Mouse (Mus musculus) hindbrain, embryonic 13.5 days (tissue): ENCODE measurements around the gene Nup133. TPM values are rescaled to one million over a fixed set of nuclear protein-coding genes. Genes with fewer than 3 reads are reported as not detected.

Experiments
- ATAC-seq: fragments of 200-750 bp; cut with Nextera tagmentation; 2 replicates; pipeline ENCODE4 v1.8.0; 2017; ENCODE audit warnings: moderate TSS enrichment; ENCODE audit not compliant: low FRiP score
- H3K27ac ChIP-seq: fragments of 300-500 bp; sonication (generic); 2 replicates; pipeline ENCODE4 v1.5.1; 2015; ENCODE audit warnings: inconsistent platforms, mild to moderate bottlenecking, moderate library complexity
- H3K27me3 ChIP-seq: fragments of 300-500 bp; sonication (generic); 2 replicates; pipeline ENCODE4 v1.6.1; 2015; ENCODE audit warnings: mild to moderate bottlenecking, inconsistent platforms
- H3K36me3 ChIP-seq: fragments of 300-500 bp; sonication (generic); 2 replicates; pipeline ENCODE4 v1.6.1; 2015; ENCODE audit warnings: mild to moderate bottlenecking, inconsistent platforms
- H3K4me1 ChIP-seq: fragments of 300-500 bp; sonication (generic); replicated peaks from 2 replicates; pipeline ENCODE4 v1.6.1; 2015; ENCODE audit warnings: inconsistent platforms
- H3K4me2 ChIP-seq: fragments of 300-500 bp; sonication (generic); 2 replicates; pipeline ENCODE4 v1.6.1; 2015; ENCODE audit warnings: inconsistent platforms, mild to moderate bottlenecking, moderate library complexity
- H3K4me3 ChIP-seq: fragments of 300-500 bp; sonication (generic); 2 replicates; pipeline ENCODE4 v1.5.1; 2015; ENCODE audit warnings: mild to moderate bottlenecking, inconsistent platforms
- H3K9ac ChIP-seq: fragments of 300-500 bp; sonication (generic); 2 replicates; pipeline ENCODE4 v1.6.1; 2015; ENCODE audit warnings: mild to moderate bottlenecking, inconsistent platforms
- H3K9me3 ChIP-seq: fragments of 300-500 bp; sonication (generic); 2 replicates; pipeline ENCODE4 v1.6.1; 2016; ENCODE audit warnings: inconsistent platforms
- WGBS: fragments of 180-500 bp; shearing (Covaris S2); methylation state at CpG from one replicate; pipeline ENCODE4 v1.1.7; 2015; 5-methylcytosine and 5-hydroxymethylcytosine counted together
- polyA plus RNA-seq: library from polyadenylated mRNA; unstranded; fragments of >200 nt; fragmentation: Nextera tagmentation; extraction: Ambion mirVana; gene quantifications from 2 replicates; pipeline ENCODE4 v1.2.1, GENCODE M21; 2015

Gene Nup133
- polyA plus RNA-seq, 1 experiment from 2014 or later = 25.3 TPM

DNA sequence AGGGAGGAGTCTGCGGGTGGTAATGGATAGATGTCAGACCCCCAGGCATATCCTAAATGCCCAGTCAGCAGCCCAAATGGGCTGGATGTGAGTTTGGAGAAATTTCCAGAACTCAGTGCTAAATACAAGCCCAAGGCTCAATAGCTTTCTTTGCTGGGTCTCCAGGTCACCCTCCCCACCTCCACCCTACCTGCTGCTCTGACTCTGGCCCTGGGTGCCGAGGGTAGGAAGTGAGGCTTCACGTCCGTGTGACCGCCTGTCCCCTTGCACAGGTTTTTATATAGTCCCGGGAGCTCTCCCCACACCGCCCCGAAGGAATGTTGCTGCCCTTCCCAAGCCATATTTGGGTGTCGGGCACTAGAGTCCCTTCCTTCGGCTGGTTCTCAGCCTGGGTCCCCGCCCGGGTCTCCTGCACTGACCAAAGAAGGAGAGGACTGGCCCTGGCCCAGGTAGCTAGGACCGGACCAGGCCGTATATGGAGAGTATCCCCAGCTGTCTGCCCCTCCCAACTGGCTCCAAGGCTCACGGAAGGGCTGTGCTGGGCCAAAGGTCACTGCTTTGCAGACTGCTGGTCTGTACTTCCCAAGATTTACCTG lies 54.5 kb downstream of the Nup133 start, which contains the start of gene Acta1:
TSS of gene Acta1 (minus strand) at position 250 of the 596 bp plus-strand sequence.
- Histone ChIP-seq H3K9ac (no peak within 1 kb of the TSS), H3K27me3 (peaks cover 72% of the 10 kb centered on the region), H3K9me3 (no peaks in the 10 kb centered on the region), H3K4me3 (no peak within 1 kb of the TSS), H3K4me2 (no peak within 1 kb of the TSS), H3K36me3 (no peaks in the 10 kb centered on the region), H3K4me1 (peaks cover 23% of the 10 kb centered on the region), H3K27ac (no peak within 1 kb of the TSS)
- no peak for ATAC-seq
- 28% methylated on average over 15 of the region's 15 CpGs for WGBS

DNA sequence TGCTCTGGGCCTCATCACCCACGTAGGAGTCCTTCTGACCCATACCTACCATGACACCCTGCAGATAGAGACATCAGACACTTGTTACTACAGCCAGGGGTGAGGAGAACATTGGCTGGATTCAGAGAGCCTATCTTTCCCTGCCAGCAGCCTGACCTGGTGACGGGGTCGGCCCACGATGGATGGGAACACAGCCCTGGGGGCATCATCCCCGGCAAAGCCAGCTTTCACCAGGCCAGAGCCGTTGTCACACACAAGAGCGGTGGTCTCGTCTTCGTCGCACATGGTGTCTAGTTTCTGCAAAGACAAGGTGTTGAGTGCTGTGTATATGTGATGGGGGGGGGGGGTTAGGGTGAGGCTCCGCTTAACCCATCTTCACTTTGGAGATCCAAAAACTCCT lies 55.7 kb downstream of the Nup133 start:
- no peak for ATAC-seq
- Histone ChIP-seq H3K4me3 (no peak overlapping the region), H3K9me3 (no peaks in the 10 kb centered on the region), H3K9ac (no peak overlapping the region), H3K36me3 (no peaks in the 10 kb centered on the region), H3K27me3 (peaks cover 83% of the 10 kb centered on the region), H3K27ac (no peak overlapping the region), H3K4me1 (peaks cover 23% of the 10 kb centered on the region), H3K4me2 (no peak overlapping the region)
- WGBS = 76% methylated on average over 11 of the region's 11 CpGs

DNA sequence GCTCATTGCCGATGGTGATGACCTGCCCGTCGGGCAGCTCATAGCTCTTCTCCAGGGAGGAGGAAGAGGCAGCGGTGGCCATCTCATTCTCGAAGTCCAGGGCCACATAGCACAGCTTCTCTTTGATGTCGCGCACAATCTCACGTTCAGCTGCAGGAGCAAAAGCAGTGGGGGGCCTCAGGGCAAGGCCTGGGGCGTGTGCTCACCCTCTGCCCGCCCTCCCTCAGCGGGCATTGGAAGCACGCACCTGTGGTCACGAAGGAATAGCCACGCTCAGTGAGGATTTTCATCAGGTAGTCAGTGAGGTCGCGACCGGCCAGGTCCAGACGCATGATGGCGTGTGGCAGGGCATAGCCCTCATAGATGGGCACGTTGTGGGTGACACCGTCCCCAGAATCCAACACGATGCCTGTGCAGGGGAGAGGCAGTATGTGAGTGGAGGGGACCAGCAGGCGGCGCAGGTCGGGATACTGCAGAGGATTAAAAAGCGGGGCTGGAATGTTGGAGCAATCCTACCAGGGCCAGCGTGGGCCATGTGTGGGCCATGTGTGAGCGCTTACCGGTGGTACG lies 56.4 kb downstream of the Nup133 start:
- Histone ChIP-seq H3K4me2 (peak overlapping the region; percentile 73), H3K9ac (peak overlapping the region; percentile 75), H3K27me3 (peaks cover 84% of the 10 kb centered on the region), H3K27ac (0 out of 2 replicates have a peak overlapping the region, but pooled peaks have one; percentile 84), H3K4me3 (peak overlapping the region; percentile 48), H3K36me3 (no peaks in the 10 kb centered on the region), H3K4me1 (peaks cover 23% of the 10 kb centered on the region), H3K9me3 (no peaks in the 10 kb centered on the region)
- ATAC-seq = 0 out of 2 replicates have a peak, but pooled peaks have one; percentile 16
- WGBS = 8% methylated on average over 30 of the region's 30 CpGs

DNA sequence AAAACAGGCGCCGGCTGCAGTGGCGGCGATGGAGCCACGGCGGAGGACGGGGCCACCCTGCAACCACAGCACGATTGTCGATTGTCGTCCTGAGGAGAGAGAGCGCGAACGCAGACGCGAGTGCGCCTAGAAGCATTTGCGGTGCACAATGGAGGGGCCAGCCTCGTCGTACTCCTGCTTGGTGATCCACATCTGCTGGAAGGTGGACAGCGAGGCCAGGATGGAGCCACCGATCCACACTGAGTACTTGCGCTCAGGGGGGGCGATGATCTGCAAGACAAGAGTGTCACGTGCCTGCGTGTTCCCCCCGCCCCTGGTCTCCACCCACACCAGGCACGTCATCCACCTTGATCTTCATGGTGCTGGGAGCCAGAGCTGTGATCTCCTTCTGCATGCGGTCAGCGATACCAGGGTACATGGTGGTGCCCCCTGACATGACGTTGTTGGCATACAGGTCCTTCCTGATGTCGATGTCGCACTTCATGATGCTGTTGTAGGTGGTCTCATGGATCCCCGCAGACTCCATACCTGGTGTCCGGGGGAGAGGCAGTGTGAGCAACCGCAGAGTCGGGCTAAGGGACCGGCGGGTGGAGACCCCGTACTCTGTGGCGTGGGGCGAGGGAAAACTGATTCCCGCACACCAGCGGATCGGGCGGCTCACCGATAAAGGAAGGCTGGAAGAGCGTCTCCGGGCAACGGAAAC lies 57.0 kb downstream of the Nup133 start:
- Histone ChIP-seq H3K27ac (peak overlapping the region; percentile 84), H3K4me2 (peak overlapping the region; percentile 73), H3K36me3 (no peaks in the 10 kb centered on the region), H3K4me1 (peaks cover 23% of the 10 kb centered on the region), H3K27me3 (peaks cover 89% of the 10 kb centered on the region), H3K9ac (peak overlapping the region; percentile 75), H3K9me3 (no peaks in the 10 kb centered on the region), H3K4me3 (peak overlapping the region; percentile 48)
- ATAC-seq = peak; percentile 92
- WGBS = under 1% methylated on average over 49 of the region's 49 CpGs

DNA sequence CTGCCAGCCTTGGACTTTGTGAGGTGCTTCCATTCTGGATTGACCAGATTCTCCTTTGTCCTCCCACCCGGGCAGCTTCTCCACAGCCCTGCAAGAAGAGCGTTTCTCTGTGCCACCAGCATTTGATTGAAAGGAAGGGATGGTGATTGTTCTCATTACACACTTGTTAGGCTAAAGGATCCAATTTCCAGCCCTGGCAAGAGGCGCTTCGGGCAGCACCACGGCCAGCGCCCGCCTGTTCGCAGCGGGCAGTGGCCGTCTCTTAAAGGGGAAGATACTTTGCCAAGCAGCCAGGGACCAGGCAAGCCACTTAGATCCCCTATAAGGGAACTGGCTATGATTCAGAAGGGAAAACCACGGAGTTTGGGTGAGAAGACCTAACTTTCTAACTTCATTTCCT lies 57.8 kb downstream of the Nup133 start:
- Histone ChIP-seq H3K4me1 (peaks cover 23% of the 10 kb centered on the region), H3K36me3 (no peaks in the 10 kb centered on the region), H3K4me2 (peak overlapping the region; percentile 73), H3K9ac (peak overlapping the region; percentile 75), H3K27me3 (peaks cover 90% of the 10 kb centered on the region), H3K9me3 (no peaks in the 10 kb centered on the region), H3K4me3 (peak overlapping the region; percentile 48), H3K27ac (peak overlapping the region; percentile 84; the same call in 1 of the 2 replicates)
- ATAC-seq = no peak; the same call in 1 of the 2 replicates
- under 1% methylated on average over 11 of the region's 11 CpGs for WGBS

DNA sequence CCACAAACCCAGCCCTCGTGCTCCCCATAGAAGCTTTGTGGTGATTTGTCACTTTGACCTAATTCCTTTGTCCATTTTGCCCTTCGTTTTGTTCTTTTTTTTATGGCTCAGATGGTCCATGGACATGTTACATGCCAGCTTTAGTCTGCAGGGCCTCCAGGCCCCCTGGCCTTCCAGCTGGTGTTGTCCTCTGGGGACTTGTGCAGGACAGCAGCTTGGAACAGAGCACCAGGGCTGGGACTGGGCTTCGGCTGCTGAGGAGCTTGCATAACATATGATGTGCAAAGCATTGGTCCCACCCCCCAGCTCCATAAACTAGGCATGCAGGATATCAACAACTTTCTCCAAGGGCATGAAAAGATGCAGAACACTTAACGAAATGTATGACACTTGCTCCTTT lies 59.3 kb downstream of the Nup133 start:
- peaks cover 29% of the 10 kb centered on the region for H3K4me1 ChIP-seq
- no peak overlapping the region for H3K27ac ChIP-seq
- ATAC-seq = no peak
- H3K9me3 ChIP-seq = no peaks in the 10 kb centered on the region
- WGBS = 68% methylated on average over 4 of the region's 4 CpGs
- peaks cover 80% of the 10 kb centered on the region for H3K27me3 ChIP-seq
- no peak overlapping the region for H3K4me2 ChIP-seq
- H3K36me3 ChIP-seq = no peaks in the 10 kb centered on the region
- H3K9ac ChIP-seq = no peak overlapping the region
- no peak overlapping the region for H3K4me3 ChIP-seq

DNA sequence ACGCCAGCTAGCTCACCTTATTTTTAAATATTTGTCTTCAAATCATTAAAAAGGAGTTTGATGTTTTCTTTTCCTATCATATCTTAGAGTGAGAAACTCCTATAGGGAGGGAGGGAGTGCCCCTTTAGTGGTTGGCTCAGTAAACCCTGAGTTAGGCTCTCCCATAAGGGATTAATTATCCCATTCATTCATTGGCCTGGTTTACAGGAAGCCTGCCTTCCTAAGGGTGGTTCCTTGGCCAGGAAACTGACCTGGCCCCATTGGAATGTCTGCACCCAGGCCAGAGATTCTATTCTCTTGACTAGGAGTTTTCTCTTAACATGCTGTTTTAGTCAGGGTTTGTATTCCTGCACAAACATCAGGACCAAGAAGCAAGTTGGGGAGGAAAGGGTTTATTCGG lies 61.1 kb downstream of the Nup133 start:
- H3K4me1 ChIP-seq = peaks cover 40% of the 10 kb centered on the region
- no peak overlapping the region for H3K9ac ChIP-seq
- WGBS = 91% methylated on average over 2 of the region's 2 CpGs
- H3K4me3 ChIP-seq = no peak overlapping the region
- no peak overlapping the region for H3K4me2 ChIP-seq
- no peaks in the 10 kb centered on the region for H3K36me3 ChIP-seq
- H3K27ac ChIP-seq = no peak overlapping the region
- ATAC-seq = no peak
- no peaks in the 10 kb centered on the region for H3K9me3 ChIP-seq
- H3K27me3 ChIP-seq = peaks cover 63% of the 10 kb centered on the region

DNA sequence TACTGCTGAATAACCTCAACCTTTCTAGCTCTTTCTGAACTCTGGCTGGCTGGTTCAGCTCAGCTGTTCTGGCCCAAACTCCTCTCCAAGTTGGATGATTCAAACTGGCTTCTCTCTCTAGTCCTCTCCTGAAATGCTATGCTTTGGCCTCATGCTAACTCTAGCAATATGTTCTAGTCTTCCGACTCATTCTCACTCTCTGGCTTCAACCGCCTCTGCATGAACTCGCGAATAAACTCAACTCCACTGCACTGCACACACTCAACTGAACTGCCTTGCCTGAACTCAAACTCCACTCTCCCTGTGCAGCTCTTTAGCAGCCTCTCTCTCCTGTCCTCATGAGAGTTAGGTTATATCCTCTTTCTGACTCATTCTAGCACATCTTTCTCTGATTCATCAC lies 61.9 kb downstream of the Nup133 start:
- Histone ChIP-seq H3K9me3 (no peaks in the 10 kb centered on the region), H3K9ac (no peak overlapping the region), H3K36me3 (no peaks in the 10 kb centered on the region), H3K4me1 (peaks cover 32% of the 10 kb centered on the region), H3K27ac (no peak overlapping the region), H3K4me3 (no peak overlapping the region), H3K27me3 (peaks cover 55% of the 10 kb centered on the region), H3K4me2 (no peak overlapping the region)
- ATAC-seq = no peak
- 95% methylated on average over 4 of the region's 4 CpGs for WGBS

DNA sequence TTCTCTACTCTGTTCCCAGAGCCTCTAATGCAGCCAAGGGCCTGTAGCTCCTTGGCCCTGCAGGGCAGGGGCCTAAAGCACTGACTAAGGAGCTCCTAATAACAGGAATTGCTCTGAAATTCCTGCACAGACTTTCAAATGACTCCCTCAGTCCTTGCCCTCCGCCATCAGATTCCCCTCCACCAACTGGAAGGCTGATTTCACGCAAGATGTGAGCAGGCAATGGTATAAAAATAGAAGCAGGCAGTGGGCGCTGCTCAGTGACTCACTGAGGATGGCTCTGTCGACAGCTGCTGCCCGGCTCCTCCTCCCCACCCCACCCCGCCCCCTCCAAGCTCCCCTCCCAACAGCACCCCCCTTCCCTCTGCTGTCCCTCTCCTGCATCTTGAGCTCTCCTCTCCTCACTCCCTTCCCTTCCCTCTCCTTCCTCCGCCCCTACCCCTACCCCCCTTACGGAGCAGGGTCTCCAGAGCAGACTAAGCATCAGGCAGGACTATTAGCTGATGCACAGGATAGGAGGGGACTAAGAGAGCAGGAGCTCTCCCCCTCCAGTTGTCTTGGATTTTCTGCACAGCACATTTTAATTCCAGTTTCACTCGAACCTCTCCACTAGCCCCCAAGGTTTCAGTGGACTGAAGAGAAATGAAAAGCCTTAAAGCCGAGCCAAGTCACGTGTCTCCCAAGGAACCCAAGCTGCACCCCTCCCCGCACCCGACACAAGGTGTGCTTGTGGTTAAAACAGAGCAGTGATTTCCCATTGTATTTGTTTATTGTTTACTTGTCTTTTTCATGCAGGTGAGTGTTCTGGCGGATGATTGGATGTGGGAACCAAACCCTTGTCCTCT lies 64.1 kb downstream of the Nup133 start:
- Histone ChIP-seq H3K27ac (peak overlapping the region; percentile 80), H3K36me3 (no peaks in the 10 kb centered on the region), H3K9me3 (no peaks in the 10 kb centered on the region), H3K4me2 (peak overlapping the region; percentile 40), H3K4me3 (peak overlapping the region; percentile 8; the same call in 1 of the 2 replicates), H3K9ac (peak overlapping the region; percentile 35; the same call in 1 of the 2 replicates), H3K27me3 (peaks cover 38% of the 10 kb centered on the region), H3K4me1 (peaks cover 25% of the 10 kb centered on the region)
- WGBS = 10% methylated on average over 14 of the region's 14 CpGs
- peak; percentile 87 for ATAC-seq

DNA sequence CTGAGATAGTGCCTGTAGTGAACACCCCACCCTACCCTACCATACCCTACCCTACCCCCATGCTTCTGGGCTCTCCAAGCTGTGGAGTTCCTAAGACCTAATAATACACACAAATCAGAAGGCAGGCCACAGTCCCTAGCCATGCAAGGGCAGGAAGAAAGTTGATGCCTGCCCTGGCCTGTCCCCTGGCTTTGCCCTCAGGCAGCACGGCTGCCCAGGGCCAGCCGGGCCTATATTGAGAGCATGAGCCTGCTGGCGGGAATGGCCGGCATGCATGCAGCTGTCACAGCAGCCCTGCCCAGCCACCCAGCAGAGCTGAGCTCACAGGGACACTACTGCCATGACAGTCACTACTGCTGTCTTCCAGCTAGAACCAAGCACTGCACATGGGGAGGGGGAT lies 66.0 kb downstream of the Nup133 start:
- peaks cover 22% of the 10 kb centered on the region for H3K27me3 ChIP-seq
- no peaks in the 10 kb centered on the region for H3K36me3 ChIP-seq
- 77% methylated on average over 4 of the region's 4 CpGs for WGBS
- H3K4me3 ChIP-seq = no peak overlapping the region
- no peak overlapping the region for H3K27ac ChIP-seq
- H3K9ac ChIP-seq = no peak overlapping the region
- no peak overlapping the region for H3K4me2 ChIP-seq
- peaks cover 25% of the 10 kb centered on the region for H3K4me1 ChIP-seq
- ATAC-seq = no peak
- no peaks in the 10 kb centered on the region for H3K9me3 ChIP-seq

DNA sequence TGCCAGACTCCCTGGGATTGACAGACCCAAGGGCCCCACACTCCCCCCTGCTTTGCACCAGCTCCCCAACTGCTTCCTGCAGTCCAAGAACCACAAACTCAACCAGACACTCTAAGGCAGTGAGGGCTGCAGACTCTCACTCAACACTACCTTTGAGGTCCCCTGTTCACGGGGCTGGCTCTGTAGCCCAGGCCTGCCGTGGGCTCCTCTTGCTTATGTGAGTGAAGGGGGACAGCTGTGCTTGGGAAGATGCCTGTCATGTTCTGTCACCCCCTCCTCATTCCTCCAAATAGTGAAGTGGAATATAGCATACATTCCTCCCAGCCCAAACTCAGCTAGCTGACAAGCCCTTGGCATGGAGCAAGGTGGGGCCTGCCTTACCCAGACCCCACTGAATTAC lies 66.7 kb downstream of the Nup133 start:
- Histone ChIP-seq H3K4me3 (no peak overlapping the region), H3K4me1 (peaks cover 25% of the 10 kb centered on the region), H3K36me3 (no peaks in the 10 kb centered on the region), H3K9me3 (no peaks in the 10 kb centered on the region), H3K27me3 (peaks cover 21% of the 10 kb centered on the region), H3K4me2 (no peak overlapping the region), H3K27ac (no peak overlapping the region), H3K9ac (no peak overlapping the region)
- 83% methylated on average over 2 of the region's 2 CpGs for WGBS
- no peak for ATAC-seq

DNA sequence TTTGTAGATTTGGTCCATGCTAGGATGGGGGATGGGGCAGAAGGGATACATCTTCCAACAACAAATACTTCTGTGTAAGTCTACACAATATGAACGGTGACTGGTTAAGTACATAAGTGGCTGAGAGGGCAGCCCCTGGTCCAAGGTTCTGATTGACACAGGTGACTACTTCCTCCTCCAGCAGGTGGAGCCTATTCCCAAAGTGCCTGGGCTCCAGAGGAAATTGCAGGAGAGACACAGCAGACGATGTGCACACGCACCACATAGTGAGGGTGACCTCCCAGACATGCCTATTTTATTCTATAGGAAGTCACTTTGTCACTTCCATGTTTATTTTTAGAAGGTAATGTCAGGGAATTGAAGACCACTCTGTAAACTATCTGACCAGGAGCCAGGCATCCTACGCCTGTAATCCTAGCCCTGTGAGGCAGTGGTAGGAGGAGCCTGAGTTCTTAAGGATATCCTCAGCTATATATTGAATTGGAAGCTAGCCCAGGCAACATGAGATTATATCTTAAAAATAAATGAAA lies 68.2 kb downstream of the Nup133 start:
- H3K9ac ChIP-seq = no peak overlapping the region
- H3K27ac ChIP-seq = no peak overlapping the region
- 0 out of 2 replicates have a peak, but pooled peaks cover 9% of the 10 kb centered on the region for H3K27me3 ChIP-seq
- no peaks in the 10 kb centered on the region for H3K36me3 ChIP-seq
- WGBS = 63% methylated on average over 4 of the region's 4 CpGs
- H3K4me2 ChIP-seq = no peak overlapping the region
- no peaks in the 10 kb centered on the region for H3K9me3 ChIP-seq
- no peak overlapping the region for H3K4me3 ChIP-seq
- peaks cover 25% of the 10 kb centered on the region for H3K4me1 ChIP-seq
- ATAC-seq = no peak
